Mouse (Mus musculus) left cerebral cortex, adult 2 months (tissue): ENCODE results near the gene Rasal3. TPM values are rescaled to one million over a fixed set of nuclear protein-coding genes. Genes with fewer than 3 reads are reported as not detected.

Source experiments
- DNase-seq, 2 experiments: peaks; one replicate each; pipeline ENCODE4 v3.0.0; 2021 to 2022; ENCODE audit warnings: low spot score in 2 of 2, mixed read lengths in 1 of 2; ENCODE audit errors: extremely low spot score in 1 of 2
- H3K27ac ChIP-seq: fragments of 200-600 bp; 2 replicates; pipeline ENCODE4 v1.8.1; 2022
- H3K4me3 ChIP-seq: fragments of 200-600 bp; 2 replicates; pipeline ENCODE4 v1.8.1; 2022
- CTCF ChIP-seq: fragments of 200-600 bp; IDR thresholded peaks from 2 replicates; pipeline ENCODE4 v1.8.1; 2022; ENCODE audit warnings: antibody characterized with exemption, mild to moderate bottlenecking, moderate library complexity
- intact Hi-C: fragments of 180-260 bp; cut with DNase I; formaldehyde crosslinking; loops from one replicate; pipeline ENCODE4 v1.15.1; 2025
- total RNA-seq, 2 experiments: library from RNA; stranded (reverse); gene quantifications; 2 replicates each; pipeline ENCODE4 v1.2.3; 2021

Rasal3 gene
- total RNA-seq, 2 experiments from 2014 or later, result 3.8 to 5.2 TPM

GRCm38 (mm10) chr17:32363821-32364301 is 39.5 kb downstream of the Rasal3 start:
- Histone ChIP-seq H3K4me3 (peak overlapping the region; percentile 81), H3K27ac (peak overlapping the region; percentile 66)
- DNase-seq, result no peak
- no peak for TF ChIP-seq CTCF
- intact Hi-C loops, result loop anchor here (2.0 kb wide), 1 partner anchor 25 kb away; the partner anchor contains the start of gene Wiz

GRCm38 (mm10) chr17:32362686-32363085 is 40.7 kb downstream of the Rasal3 start:
- no peak overlapping the region for H3K4me3 ChIP-seq
- intact Hi-C loops, result no loop called here
- H3K27ac ChIP-seq, result no peak overlapping the region
- no peak for TF ChIP-seq CTCF
- DNase-seq, result no peak

DNA sequence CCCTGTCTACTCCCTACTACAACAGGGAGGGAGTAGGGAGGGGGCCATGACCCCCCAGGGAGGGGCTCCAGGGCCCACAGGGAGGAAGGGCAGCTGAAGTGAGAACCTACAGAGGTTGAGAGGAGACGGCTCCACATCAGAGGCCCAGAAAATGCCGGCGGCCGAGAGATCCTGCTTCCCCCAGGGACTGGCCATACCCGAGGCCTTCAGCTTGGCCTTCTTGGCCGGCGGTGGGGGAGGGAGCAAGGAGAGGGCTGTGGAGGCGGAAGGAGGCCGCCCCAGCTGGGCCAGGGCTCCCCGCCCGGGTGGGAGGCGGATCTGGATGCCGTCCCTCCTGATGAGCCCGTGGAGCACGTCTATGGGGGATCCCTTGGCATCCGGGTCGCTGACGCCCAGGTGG is 43.5 kb downstream of the Rasal3 start:
- no peak overlapping the region for H3K4me3 ChIP-seq
- intact Hi-C loops, result no loop called here
- TF ChIP-seq CTCF, result no peak
- no peak for DNase-seq
- H3K27ac ChIP-seq, result peak overlapping the region; percentile 76; the same call in 1 of the 2 replicates

GRCm38 (mm10) chr17:32358943-32359340 is 44.4 kb downstream of the Rasal3 start:
- no peak for TF ChIP-seq CTCF
- no peak for DNase-seq
- intact Hi-C loops, result no loop called here
- Histone ChIP-seq H3K27ac (peak overlapping the region; percentile 76), H3K4me3 (no peak overlapping the region)

DNA sequence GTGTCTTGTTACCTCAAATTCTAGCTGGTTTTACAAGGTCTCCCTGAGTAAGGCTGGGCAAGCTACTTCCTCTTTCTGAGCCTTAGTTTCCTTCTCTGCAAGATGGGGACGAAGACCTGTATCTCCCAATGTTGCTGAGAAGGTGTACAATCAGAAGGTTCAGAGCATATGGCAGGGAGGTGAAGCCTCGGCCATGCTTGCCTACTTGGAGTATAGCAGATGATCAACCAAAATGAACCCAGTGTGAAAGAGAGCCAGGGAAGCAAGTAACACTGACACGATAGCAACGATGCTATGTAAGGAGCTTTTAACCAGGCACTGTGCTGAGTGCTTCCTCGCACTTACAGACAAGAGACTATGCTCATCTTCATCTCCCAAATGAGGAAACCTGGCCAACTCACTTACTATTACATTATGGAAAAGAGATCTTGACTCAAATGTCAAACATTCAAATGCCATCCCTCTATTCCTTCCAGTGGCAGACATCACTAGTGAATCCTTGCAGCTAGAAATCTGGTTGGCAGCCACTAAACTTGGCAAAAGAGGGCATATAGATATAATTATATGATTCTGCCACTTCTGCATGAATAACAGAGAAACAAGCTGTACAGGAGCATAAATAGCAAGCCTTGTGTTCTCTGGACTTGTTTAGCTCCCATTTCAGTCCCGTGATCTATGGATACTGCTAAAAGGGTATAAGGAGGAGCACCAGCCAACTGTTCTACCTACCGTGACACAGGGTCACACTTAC is 45.0 kb downstream of the Rasal3 start:
- intact Hi-C loops, result no loop called here
- Histone ChIP-seq H3K4me3 (no peak overlapping the region), H3K27ac (peak overlapping the region; percentile 76)
- TF ChIP-seq CTCF, result no peak
- no peak for DNase-seq

DNA sequence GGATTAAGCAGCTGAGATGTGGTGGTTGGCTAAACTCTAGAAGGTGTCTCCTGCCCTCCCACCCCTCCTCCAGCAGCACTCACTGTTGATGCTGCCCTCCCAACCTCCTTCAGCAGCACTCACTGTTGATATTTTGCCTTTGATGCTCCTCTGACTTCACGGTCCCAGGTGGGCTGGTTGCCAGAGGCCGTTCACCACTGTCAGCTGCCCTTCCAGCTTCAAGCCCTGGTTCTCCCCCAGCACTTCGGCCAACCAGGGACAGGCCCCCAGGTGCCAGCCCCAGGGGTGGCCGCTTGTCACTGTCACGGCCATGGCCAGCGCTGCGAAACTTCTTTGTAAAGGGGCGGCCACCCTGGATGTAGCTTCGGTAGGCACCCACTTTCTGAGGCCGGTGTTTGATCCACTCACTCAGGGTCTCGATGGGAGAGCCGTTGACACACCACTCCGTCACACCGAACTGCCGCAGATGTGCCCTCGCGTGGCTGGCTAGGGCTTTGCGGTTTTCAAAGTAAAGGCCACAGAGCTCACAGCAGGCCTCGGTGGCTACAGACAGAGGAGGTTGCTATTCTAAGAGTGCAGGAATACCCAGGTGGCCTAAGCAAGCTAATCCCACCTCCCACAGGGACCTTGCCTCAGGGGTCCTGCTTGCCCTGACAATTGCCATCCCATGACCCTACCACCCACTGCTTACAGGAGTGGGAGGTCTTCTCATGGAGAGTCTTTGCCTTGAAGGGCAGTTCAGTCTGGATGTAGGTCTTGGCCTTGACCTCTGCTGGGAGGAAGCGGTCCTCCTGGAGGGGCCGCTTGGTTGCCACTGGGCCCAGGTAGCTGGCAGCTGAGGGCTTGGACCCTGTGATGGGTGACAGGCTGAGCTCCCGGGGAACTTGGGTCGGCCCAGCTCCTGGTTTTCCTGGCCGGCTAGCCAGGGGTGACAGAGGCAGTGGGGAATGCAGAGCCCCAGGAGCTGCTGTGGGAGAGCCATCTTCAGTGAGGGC is 46.3 kb downstream of the Rasal3 start:
- intact Hi-C loops, result no loop called here
- no peak for TF ChIP-seq CTCF
- Histone ChIP-seq H3K4me3 (no peak overlapping the region), H3K27ac (no peak overlapping the region; the same call in 1 of the 2 replicates)
- DNase-seq, result no peak

DNA sequence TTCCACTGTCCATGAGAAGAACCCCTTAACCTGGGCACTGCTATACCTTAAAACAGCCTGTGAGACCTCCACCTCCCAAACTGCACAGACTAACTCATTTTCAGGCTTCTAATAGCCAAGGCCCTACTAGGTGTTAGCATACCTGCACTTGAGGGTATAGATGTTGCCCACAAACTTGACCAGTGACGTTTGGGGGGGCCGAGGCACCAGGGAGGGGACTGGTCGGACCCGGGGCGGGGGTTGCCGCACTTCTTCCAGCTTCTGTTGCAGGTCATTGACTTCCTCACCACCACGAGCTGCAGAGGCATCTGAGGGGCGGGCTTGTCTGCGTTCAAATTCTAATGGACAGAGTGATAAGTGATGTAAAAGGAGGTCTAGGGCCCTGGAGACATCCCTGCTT is 47.1 kb downstream of the Rasal3 start:
- no peak overlapping the region for H3K27ac ChIP-seq
- DNase-seq, result no peak
- no peak for TF ChIP-seq CTCF

GRCm38 (mm10) chr17:32355031-32355430 is 48.4 kb downstream of the Rasal3 start:
- Histone ChIP-seq H3K4me3 (no peak overlapping the region), H3K27ac (no peak overlapping the region)
- no peak for TF ChIP-seq CTCF
- intact Hi-C loops, result no loop called here
- no peak for DNase-seq

More for the DNA sequence above, 47.1 kb downstream of the Rasal3 start:
- no peak overlapping the region for H3K4me3 ChIP-seq
- intact Hi-C loops, result no loop called here

DNA sequence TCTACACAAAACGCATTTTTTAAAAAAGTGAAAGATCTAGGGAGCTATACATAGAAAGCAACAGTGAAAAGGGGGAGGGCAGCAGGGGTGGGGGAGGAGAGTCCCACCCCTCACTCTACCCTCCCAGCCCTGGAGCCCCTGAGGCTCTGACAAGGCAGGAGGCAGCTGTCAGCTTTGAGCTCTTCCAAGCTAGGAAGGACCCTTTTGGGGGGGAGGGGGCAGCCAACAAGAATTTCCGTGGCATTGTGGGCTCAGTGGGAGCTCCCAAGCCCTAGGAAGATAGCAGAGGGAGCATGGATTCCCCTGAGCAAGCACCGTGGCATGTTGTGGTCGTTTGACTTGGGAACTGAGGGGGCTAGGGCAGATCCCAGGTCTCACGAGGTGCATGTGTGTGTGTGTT is 49.2 kb downstream of the Rasal3 start:
- TF ChIP-seq CTCF, result no peak
- Histone ChIP-seq H3K27ac (peak overlapping the region; percentile 32), H3K4me3 (no peak overlapping the region)
- peak in 1 of 2 experiments; percentile 9 for DNase-seq
- intact Hi-C loops, result no loop called here

DNA sequence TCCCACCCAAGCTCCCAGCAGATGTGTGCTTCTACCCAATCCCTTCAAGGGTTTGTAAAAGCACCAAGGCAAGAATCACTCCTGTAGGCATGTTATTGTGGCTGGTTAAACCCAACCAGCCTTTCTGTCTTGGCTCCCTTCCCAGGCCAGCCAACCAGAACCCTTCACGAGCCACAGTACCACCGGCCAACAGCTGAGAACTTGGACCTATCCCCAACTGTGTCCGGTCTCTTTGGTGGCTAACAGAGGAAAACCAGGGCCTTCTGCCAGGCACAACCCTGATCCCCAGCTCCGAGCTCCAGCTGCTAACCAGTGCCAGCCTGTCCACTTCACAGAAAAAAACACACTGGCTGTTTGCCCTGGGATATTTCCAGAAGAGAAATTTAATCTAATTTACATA is 49.7 kb downstream of the Rasal3 start:
- peak; percentile 41 to 66 for DNase-seq

DNA sequence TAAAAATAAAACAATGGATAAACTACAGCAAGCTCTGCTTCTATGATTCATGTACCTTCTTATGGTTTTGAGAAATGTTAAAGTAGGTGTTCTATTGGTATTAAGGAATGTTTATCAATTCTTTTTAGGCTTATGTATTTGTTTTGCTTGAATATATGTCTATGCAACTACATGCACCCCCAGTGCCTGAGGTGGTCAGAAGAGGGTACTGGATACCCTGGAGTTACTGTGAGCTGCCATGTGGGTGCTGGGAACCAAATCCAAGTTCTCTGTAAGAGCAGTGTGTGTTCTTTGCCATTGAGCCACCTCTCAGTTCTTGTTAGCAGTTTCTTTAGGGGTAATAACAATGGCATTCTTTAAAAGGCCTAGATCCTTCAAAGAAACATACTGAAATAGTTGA is 51.7 kb downstream of the Rasal3 start:
- intact Hi-C loops, result no loop called here
- H3K4me3 ChIP-seq, result no peak overlapping the region
- no peak overlapping the region for H3K27ac ChIP-seq
- peak in 1 of 2 experiments; percentile 6 for DNase-seq
- TF ChIP-seq CTCF, result no peak

More for the DNA sequence above, 49.7 kb downstream of the Rasal3 start:
- intact Hi-C loops, result no loop called here
- Histone ChIP-seq H3K4me3 (no peak overlapping the region), H3K27ac (peak overlapping the region; percentile 32; the same call in 1 of the 2 replicates)
- no peak for TF ChIP-seq CTCF

DNA sequence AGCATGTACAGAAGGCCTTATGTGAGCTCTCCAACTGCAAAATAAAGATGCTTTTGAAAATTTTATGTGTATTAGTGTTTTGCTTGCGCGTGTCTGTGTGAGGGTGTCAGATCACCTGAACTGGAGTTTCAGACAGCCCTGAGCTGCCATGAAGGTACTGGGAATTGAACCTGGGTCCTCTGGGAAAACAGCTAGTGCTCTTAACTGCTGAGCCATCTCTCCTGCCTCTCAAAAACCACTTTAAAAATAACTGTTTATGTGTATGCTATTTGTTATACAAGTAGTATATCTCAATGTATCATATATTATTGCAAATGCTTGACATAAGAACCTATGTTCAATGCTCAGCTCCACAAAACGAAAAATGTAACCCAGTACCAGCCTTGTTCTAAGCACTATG is 52.1 kb downstream of the Rasal3 start:
- DNase-seq, result peak in 1 of 2 experiments; percentile 8
- H3K27ac ChIP-seq, result no peak overlapping the region; the same call in 1 of the 2 replicates
- intact Hi-C loops, result no loop called here
- TF ChIP-seq CTCF, result no peak
- H3K4me3 ChIP-seq, result no peak overlapping the region; the same call in 1 of the 2 replicates
